ENCODE assay signal across 8 mouse cellular contexts in the genomic region with DNA sequence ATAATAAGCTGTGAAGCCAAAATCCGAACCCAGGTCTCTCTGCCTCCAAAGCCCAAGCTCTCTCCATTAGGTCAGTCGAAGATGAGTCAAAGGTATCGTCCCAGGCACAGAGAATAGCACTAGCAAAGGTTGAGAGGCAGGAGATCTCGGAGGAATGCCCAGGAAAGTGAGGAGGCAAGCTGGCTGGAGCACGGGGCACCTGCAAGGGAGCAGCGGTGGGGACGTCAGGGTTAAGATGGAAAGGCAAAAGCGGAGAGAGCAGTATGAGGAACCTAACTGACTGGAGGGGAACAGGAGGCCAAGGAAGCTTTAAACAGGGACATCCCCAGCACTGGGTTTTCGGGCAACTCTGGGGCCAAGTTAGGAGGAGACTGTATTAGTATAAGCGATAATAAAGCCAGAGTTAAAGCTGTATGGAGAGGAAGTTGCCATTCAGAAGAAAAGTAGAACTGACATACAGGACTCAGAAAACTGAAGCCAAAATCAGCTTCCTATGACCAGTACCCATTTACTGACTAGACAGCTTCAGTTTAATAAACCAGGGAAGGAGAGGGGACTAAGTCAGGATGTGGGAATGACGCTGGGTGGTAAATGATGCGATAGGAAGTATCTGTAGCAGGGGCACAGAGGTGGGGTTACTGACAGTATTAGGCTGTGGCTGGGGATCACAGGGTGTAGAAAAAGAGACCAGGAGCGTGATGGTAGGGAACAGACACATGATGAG. TPM values are rescaled to one million over a fixed set of nuclear protein-coding genes. Genes with fewer than 3 reads are reported as not detected.
DNase-seq lines count a peak whose midpoint lies in the region; ATAC-seq and TF ChIP-seq lines count a peak whose summit lies in the region.

No protein-coding gene starts in this region.

- intact Hi-C loops in heart, postnatal 25 days (cut with DNase I): loop anchor here (5.0 kb wide), 1 partner anchor 117 kb away; a partner anchor contains a TSS

- H3K4me3 ChIP-seq in heart, embryonic 13.5 days: peak overlapping the region; percentile 85
- peak overlapping the region; percentile 70 for H3K4me3 ChIP-seq in E14TG2a.4 (replicated peaks; ENCODE audit: low read length)
- H3K4me3 ChIP-seq in hindbrain, embryonic 12.5 days: no peak overlapping the region
- H3K4me3 ChIP-seq in midbrain, embryonic 11.5 days (ENCODE audit: low read depth, low read length): no peak overlapping the region
- H3K4me3 ChIP-seq in cerebellum, adult 2 months (replicated peaks; ENCODE audit: insufficient read depth, low read depth, low read length): no peak overlapping the region

- H3K4me2 ChIP-seq in heart, embryonic 13.5 days: peak overlapping the region; percentile 86
- peak overlapping the region; percentile 92 for H3K4me2 ChIP-seq in hindbrain, embryonic 12.5 days (replicated peaks)
- peak overlapping the region; percentile 11; the same call in 1 of the 2 replicates for H3K4me2 ChIP-seq in midbrain, embryonic 11.5 days

- H3K4me1 ChIP-seq in heart, embryonic 13.5 days: peaks cover 58% of the 10 kb centered on the region
- H3K4me1 ChIP-seq in E14TG2a.4 (replicated peaks; ENCODE audit: low read depth, low read length): peaks cover 77% of the 10 kb centered on the region
- H3K4me1 ChIP-seq in hindbrain, embryonic 12.5 days: peaks cover 55% of the 10 kb centered on the region
- H3K4me1 ChIP-seq in midbrain, embryonic 11.5 days (ENCODE audit: control insufficient read depth, insufficient read depth, low read length): peaks cover 33% of the 10 kb centered on the region
- H3K4me1 ChIP-seq in cerebellum, adult 2 months (ENCODE audit: control insufficient read depth, insufficient read depth, low read length): peaks cover 19% of the 10 kb centered on the region; the same call in 1 of the 2 replicates

- WGBS in heart, embryonic 13.5 days: 47% methylated on average over 13 of the region's 13 CpGs
- WGBS in hindbrain, embryonic 12.5 days: 76% methylated on average over 13 of the region's 13 CpGs
- 83% methylated on average over 13 of the region's 13 CpGs for WGBS in midbrain, embryonic 11.5 days
- 84% methylated on average over 13 of the region's 13 CpGs for WGBS in cerebellum, adult 2 months

- no peak for ATAC-seq in heart, embryonic 13.5 days (ENCODE audit: extremely low read depth, insufficient number of reproducible peaks, low FRiP score, low TSS enrichment)
- ATAC-seq in hindbrain, embryonic 12.5 days (ENCODE audit: low FRiP score): no peak
- no peak for ATAC-seq in midbrain, embryonic 11.5 days (ENCODE audit: low FRiP score)

- TF ChIP-seq POLR2A in cerebellum, adult 2 months (IDR thresholded peaks at IDR 0.05; ENCODE audit: borderline replicate concordance, insufficient read depth, low read length): no peak

- no peaks in the 10 kb centered on the region for H3K9me3 ChIP-seq in heart, embryonic 13.5 days
- H3K9me3 ChIP-seq in E14TG2a.4 (ENCODE audit: low read length): no peaks in the 10 kb centered on the region
- no peaks in the 10 kb centered on the region for H3K9me3 ChIP-seq in hindbrain, embryonic 12.5 days (replicated peaks)
- no peaks in the 10 kb centered on the region for H3K9me3 ChIP-seq in midbrain, embryonic 11.5 days (ENCODE audit: control insufficient read depth, low read length)

- peak overlapping the region; percentile 98 for H3K9ac ChIP-seq in heart, embryonic 13.5 days
- H3K9ac ChIP-seq in hindbrain, embryonic 12.5 days: peak overlapping the region; percentile 3
- no peak overlapping the region for H3K9ac ChIP-seq in midbrain, embryonic 11.5 days (ENCODE audit: low read length)

- DNase-seq in heart, postnatal 25 days (ENCODE audit: low spot score): no peak
- no peak for DNase-seq in midbrain, embryonic 11.5 days (ENCODE audit: low spot score, missing footprints)
- DNase-seq in cerebellum, adult 2 months: no peak
- no peak for DNase-seq in thymus, postnatal 0 days (ENCODE audit: low spot score)
- DNase-seq in left cerebral cortex, adult 9 months (ENCODE audit: low spot score in 2 of 2): no peak

- peaks cover 43% of the 10 kb centered on the region for H3K36me3 ChIP-seq in heart, embryonic 13.5 days
- peaks cover 47% of the 10 kb centered on the region for H3K36me3 ChIP-seq in E14TG2a.4 (ENCODE audit: insufficient read depth, low read length)
- H3K36me3 ChIP-seq in hindbrain, embryonic 12.5 days: peaks cover 18% of the 10 kb centered on the region
- H3K36me3 ChIP-seq in midbrain, embryonic 11.5 days (ENCODE audit: control insufficient read depth, insufficient read depth, low read length): peaks cover 6% of the 10 kb centered on the region; the same call in 1 of the 2 replicates

- peak overlapping the region; percentile 100 for H3K27ac ChIP-seq in heart, embryonic 13.5 days (replicated peaks)
- no peak overlapping the region for H3K27ac ChIP-seq in hindbrain, embryonic 12.5 days
- no peak overlapping the region for H3K27ac ChIP-seq in midbrain, embryonic 11.5 days (ENCODE audit: low read depth, low read length)
- no peak overlapping the region for H3K27ac ChIP-seq in cerebellum, adult 2 months (ENCODE audit: insufficient read depth, low read length)

- no peaks in the 10 kb centered on the region for H3K27me3 ChIP-seq in heart, embryonic 13.5 days (replicated peaks)
- no peaks in the 10 kb centered on the region for H3K27me3 ChIP-seq in E14TG2a.4 (ENCODE audit: insufficient read depth, low read length)
- no peaks in the 10 kb centered on the region for H3K27me3 ChIP-seq in hindbrain, embryonic 12.5 days
- H3K27me3 ChIP-seq in midbrain, embryonic 11.5 days (ENCODE audit: control insufficient read depth, insufficient read depth, low read length): no peaks in the 10 kb centered on the region
- H3K27me3 ChIP-seq in cerebellum, adult 2 months (ENCODE audit: control insufficient read depth, insufficient read depth, low read length): no peaks in the 10 kb centered on the region

- TF ChIP-seq CTCF in E14TG2a.4 (conservative IDR thresholded peaks at IDR 0.05; ENCODE audit: low read length): no peak
- no peak for TF ChIP-seq CTCF in cerebellum, adult 2 months (IDR thresholded peaks at IDR 0.05; ENCODE audit: borderline replicate concordance, insufficient read depth, low read depth, low read length)

RNA-seq across cellular contexts. Expression of a gene that starts 2.5 kb away (rescaled TPM):
- 57.8 and 59.1 TPM in 2 replicates for polyA plus RNA-seq in heart, embryonic 13.5 days (2015; fragmentation: Nextera tagmentation; extraction: Ambion mirVana)
- 10 to 100 TPM; 45.8 to 48.3 TPM for total RNA-seq in heart, postnatal 25 days (2021)
- polyA plus RNA-seq in hindbrain, embryonic 12.5 days (2016; fragmentation: Nextera tagmentation; extraction: Ambion mirVana): 60.2 and 65.7 TPM in 2 replicates
- 46.4 and 54.5 TPM in 2 replicates for polyA plus RNA-seq in midbrain, embryonic 11.5 days (2014; fragmentation: Nextera tagmentation; extraction: Ambion mirVana)
- 70.4 and 71.2 TPM in 2 replicates for polyA plus RNA-seq in cerebellum, adult 2 months (2012; rRNA removed)
- 51.7 and 61.2 TPM in 2 replicates for polyA plus RNA-seq in thymus, postnatal 0 days (2015; fragmentation: Nextera tagmentation; extraction: Ambion mirVana)

RNA-seq across cellular contexts. Expression of a gene that starts 2.8 kb away (rescaled TPM):
- polyA plus RNA-seq in heart, embryonic 13.5 days (2015; fragmentation: Nextera tagmentation; extraction: Ambion mirVana): 76.9 and 78.1 TPM in 2 replicates
- 100 to 1,000 TPM; 115 to 124 TPM for total RNA-seq in heart, postnatal 25 days (2021)
- 70.5 and 71.7 TPM in 2 replicates for polyA plus RNA-seq in hindbrain, embryonic 12.5 days (2016; fragmentation: Nextera tagmentation; extraction: Ambion mirVana)
- 38.4 and 40.4 TPM in 2 replicates for polyA plus RNA-seq in midbrain, embryonic 11.5 days (2014; fragmentation: Nextera tagmentation; extraction: Ambion mirVana)
- polyA plus RNA-seq in cerebellum, adult 2 months (2012; rRNA removed): 48.8 and 53.9 TPM in 2 replicates
- 80.7 and 87.0 TPM in 2 replicates for polyA plus RNA-seq in thymus, postnatal 0 days (2015; fragmentation: Nextera tagmentation; extraction: Ambion mirVana)

RNA-seq across cellular contexts. Expression of a gene that starts 18.8 kb away (rescaled TPM):
- 20.6 and 21.4 TPM in 2 replicates for polyA plus RNA-seq in heart, embryonic 13.5 days (2015; fragmentation: Nextera tagmentation; extraction: Ambion mirVana)
- 10 to 100 TPM; 29.5 to 36.7 TPM for total RNA-seq in heart, postnatal 25 days (2021)
- polyA plus RNA-seq in hindbrain, embryonic 12.5 days (2016; fragmentation: Nextera tagmentation; extraction: Ambion mirVana): 40.6 and 43.3 TPM in 2 replicates
- 22.0 and 25.2 TPM in 2 replicates for polyA plus RNA-seq in midbrain, embryonic 11.5 days (2014; fragmentation: Nextera tagmentation; extraction: Ambion mirVana)
- polyA plus RNA-seq in cerebellum, adult 2 months (2012; rRNA removed): 30.3 and 39.2 TPM in 2 replicates
- 18.9 and 21.1 TPM in 2 replicates for polyA plus RNA-seq in thymus, postnatal 0 days (2015; fragmentation: Nextera tagmentation; extraction: Ambion mirVana)

RNA-seq across cellular contexts. Expression of a gene that starts 19.0 kb away (rescaled TPM):
- polyA plus RNA-seq in heart, embryonic 13.5 days (2015; fragmentation: Nextera tagmentation; extraction: Ambion mirVana): 20.3 and 22.4 TPM in 2 replicates
- total RNA-seq in heart, postnatal 25 days (2021): 10 to 100 TPM; 13.5 to 14.3 TPM
- polyA plus RNA-seq in hindbrain, embryonic 12.5 days (2016; fragmentation: Nextera tagmentation; extraction: Ambion mirVana): 46.5 and 48.7 TPM in 2 replicates
- polyA plus RNA-seq in midbrain, embryonic 11.5 days (2014; fragmentation: Nextera tagmentation; extraction: Ambion mirVana): 24.5 and 26.1 TPM in 2 replicates
- 79.8 and 80.0 TPM in 2 replicates for polyA plus RNA-seq in cerebellum, adult 2 months (2012; rRNA removed)
- 26.9 and 29.3 TPM in 2 replicates for polyA plus RNA-seq in thymus, postnatal 0 days (2015; fragmentation: Nextera tagmentation; extraction: Ambion mirVana)

RNA-seq across cellular contexts. Expression of a gene that starts 24.6 kb away (rescaled TPM):
- polyA plus RNA-seq in heart, embryonic 13.5 days (2015; fragmentation: Nextera tagmentation; extraction: Ambion mirVana): 0.62 and 2.1 TPM in 2 replicates
- under 1 TPM in 1 of 2 experiments, not detected in 1; 0.60 TPM for total RNA-seq in heart, postnatal 25 days (2021)
- 2.4 and 4.0 TPM in 2 replicates for polyA plus RNA-seq in hindbrain, embryonic 12.5 days (2016; fragmentation: Nextera tagmentation; extraction: Ambion mirVana)
- 0.63 TPM in 1 of 2 replicates, not detected in the other for polyA plus RNA-seq in midbrain, embryonic 11.5 days (2014; fragmentation: Nextera tagmentation; extraction: Ambion mirVana)
- not detected in 2 replicates for polyA plus RNA-seq in cerebellum, adult 2 months (2012; rRNA removed)
- polyA plus RNA-seq in thymus, postnatal 0 days (2015; fragmentation: Nextera tagmentation; extraction: Ambion mirVana): 0.23 TPM in 1 of 2 replicates, not detected in the other

Comparison
In these comparisons a context has a peak if more than half of its experiments do, and no peak if none do; other contexts are left out.
1. H3K4me2 ChIP-seq: peak in every context shown above with its lines; median percentile 92 in hindbrain, embryonic 12.5 days; 86 in heart, embryonic 13.5 days; 11 in midbrain, embryonic 11.5 days.
2. H3K4me3 ChIP-seq: peak in heart, embryonic 13.5 days (single experiment) and E14TG2a.4 (single experiment); none in hindbrain, embryonic 12.5 days (single experiment), midbrain, embryonic 11.5 days (single experiment) and cerebellum, adult 2 months (single experiment).